Mouse (Mus musculus): Measurements from ENCODE around the gene Mfsd4b1. TPM values are rescaled to one million over a fixed set of nuclear protein-coding genes. Genes with fewer than 3 reads are reported as not detected.

Mfsd4b1 gene
- total RNA-seq (2023): not detected

DNA sequence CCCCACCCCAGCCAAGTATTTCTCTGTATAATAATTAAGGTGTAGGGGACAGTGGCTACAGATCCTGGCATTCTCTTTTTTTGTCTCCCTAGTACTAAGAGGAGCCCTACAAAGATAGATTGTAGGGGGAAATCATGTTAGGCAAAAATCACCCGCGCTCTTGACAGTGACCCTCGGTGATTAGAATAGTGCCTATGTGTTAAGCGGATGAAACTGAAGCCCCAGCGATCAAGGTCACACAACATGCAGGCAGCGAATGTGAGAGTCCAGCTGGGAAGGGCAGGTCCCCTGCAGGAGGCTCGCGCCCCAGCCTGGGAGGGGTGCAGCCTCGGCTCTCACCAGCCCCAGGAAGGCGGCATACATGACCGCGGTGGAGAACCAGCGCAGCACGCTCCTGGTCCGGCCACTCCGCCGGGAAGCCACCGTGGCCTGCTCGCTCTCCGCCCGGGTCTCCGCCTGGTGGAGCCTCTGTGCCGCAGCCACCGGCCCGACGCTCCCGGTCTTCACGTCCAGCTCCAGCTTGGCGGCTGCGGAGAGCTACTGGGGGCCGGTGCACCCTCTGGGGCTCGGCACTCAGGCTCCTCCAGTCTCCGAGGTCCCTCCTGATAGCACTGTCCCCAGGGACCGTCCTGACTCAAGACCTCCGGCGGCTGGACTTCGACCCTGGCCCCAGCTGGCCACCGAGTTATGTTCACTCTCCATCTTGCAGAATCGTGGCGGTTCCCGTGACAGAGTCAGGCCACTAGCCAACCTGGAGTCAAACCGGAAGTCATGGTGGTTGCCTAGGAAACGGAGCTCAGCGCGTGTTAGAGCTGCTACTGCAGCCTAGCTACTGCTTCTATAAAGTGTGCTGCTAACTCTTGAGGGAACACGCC lies at the start of gene Mfsd4b1:
Gene Mfsd4b1 (minus strand): TSS at position 715 of the 875 bp plus-strand sequence.

DNA sequence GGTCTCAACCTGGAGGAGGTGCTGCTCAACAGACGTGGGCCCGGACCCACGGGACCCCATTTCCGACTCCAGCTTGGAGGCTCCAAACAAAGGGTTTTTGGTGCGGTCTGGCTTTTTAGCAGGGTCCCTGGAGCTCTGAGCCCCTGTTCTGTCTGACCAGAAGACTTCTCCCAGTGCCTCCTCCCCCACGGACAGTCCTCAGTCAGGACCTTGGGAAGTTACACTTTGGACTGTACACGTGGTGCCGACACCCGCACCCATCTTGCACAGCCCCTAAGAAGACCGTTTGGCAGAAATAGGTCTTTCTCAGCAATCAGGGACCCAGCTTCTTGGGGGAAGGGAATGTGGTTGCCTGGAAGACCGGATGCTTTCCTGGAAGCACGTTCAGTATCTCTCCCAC lies 38.6 kb downstream of the Mfsd4b1 start, which contains the start of gene Mfsd4b5:
Gene Mfsd4b5 (minus strand): TSS at position 181 of the 400 bp plus-strand sequence.

DNA sequence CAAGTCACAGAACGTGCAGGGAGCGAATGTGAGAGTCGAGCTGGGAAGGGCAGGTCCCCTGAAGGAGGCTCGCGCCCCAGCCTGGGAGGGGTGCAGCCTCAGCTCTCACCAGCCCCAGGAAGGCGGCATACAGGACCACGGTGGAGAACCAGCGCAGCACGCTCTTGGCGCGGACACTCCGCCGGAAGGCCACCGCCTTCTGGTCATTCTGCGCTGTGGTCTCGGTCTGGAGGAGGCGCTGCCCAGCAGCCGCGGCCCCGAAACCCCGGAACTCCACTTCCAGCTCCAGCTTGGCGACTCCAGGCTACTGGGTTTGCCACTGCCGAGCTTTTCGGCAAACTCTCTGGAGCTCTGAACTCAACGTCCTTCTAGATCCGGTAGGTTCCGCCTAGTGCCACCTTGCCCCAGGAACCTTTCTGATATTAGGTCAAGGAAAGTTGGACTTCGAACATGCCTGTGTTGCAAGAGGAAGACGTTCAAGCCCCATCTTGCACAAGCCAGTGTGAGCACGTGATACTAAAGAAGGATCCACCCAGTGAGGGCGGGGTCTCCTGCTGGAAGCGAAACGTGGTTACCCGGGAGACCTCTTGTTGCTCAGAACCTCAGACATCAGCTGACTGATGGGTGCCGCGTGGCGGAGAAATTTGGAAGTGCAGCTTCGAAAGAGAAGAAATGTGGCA lies 65.2 kb downstream of the Mfsd4b1 start, which contains the start of gene Mfsd4b3:
Gene Mfsd4b3 (minus strand): TSS at position 393 of the 680 bp plus-strand sequence.

Other genes starting within 250 kb of the Mfsd4b1 start
- 1 to 10 TPM; 3.1 to 5.0 TPM for gene Mfsd4b4, start 126.0 kb downstream of the Mfsd4b1 start, total RNA-seq (2023)
- gene Mfsd4b2, start 98.3 kb downstream of the Mfsd4b1 start, total RNA-seq (2023): under 1 TPM in 1 of 2 experiments, not detected in 1; 0.24 TPM
- gene Mfsd4b3, start 65.1 kb downstream of the Mfsd4b1 start, total RNA-seq (2023): not detected
- under 1 TPM in 1 of 2 experiments, not detected in 1; 0.44 TPM for gene Mfsd4b5, start 38.6 kb downstream of the Mfsd4b1 start, total RNA-seq (2023)
- gene Slc16a10, start 117.0 kb upstream of the Mfsd4b1 start, total RNA-seq (2023): 10 to 100 TPM in 1 of 2 experiments, 1 to 10 TPM in 1; 10.0 to 11.7 TPM
- gene Rpf2, start 221.8 kb upstream of the Mfsd4b1 start, total RNA-seq (2023): 10 to 100 TPM; 19.1 to 20.7 TPM
- gene Gtf3c6, start 232.8 kb upstream of the Mfsd4b1 start, total RNA-seq (2023): 10 to 100 TPM; 28.5 to 28.6 TPM